Mouse (Mus musculus) testis, adult 2 months (tissue): ENCODE data around the gene Sugt1.

ENCODE experiments used
- CTCF ChIP-seq: fragments of 200-500 bp; IDR thresholded peaks from 2 replicates; pipeline ENCODE4 v1.5.1; 2012; ENCODE audit warnings: low read depth, mild to moderate bottlenecking, inconsistent platforms, low read length, moderate library complexity; ENCODE audit not compliant: control insufficient read depth, insufficient read depth, insufficient replicate concordance
- POLR2A ChIP-seq: fragments of 200-500 bp; IDR thresholded peaks from 2 replicates; pipeline ENCODE4 v1.6.1; 2012; ENCODE audit warnings: low read depth, mild to moderate bottlenecking, inconsistent platforms, low read length, moderate library complexity; ENCODE audit not compliant: control insufficient read depth

- no peak for TF ChIP-seq CTCF
- no peak for TF ChIP-seq POLR2A
Measured at GRCm38 (mm10) chr14:79594069-79594468, 6.6 kb downstream of the Sugt1 start.
